Mouse (Mus musculus) forebrain, embryonic 11.5 days (tissue): ENCODE measurements around the gene Olfr504. TPM values are rescaled to one million over a fixed set of nuclear protein-coding genes. Genes with fewer than 3 reads are reported as not detected.

ENCODE experiments used
- polyA plus RNA-seq: library from polyadenylated mRNA; unstranded; fragments of >200 nt; fragmentation: Nextera tagmentation; extraction: Ambion mirVana; gene quantifications from 2 replicates; pipeline ENCODE4 v1.2.1, GENCODE M21; 2014

Gene Olfr504
- polyA plus RNA-seq, 1 experiment from 2014 or later: not detected

Other genes with a start within 250 kb of the Olfr504 start
- not detected in 2 replicates for gene Olfr492, start 242.1 kb downstream of the Olfr504 start, polyA plus RNA-seq
- not detected in 2 replicates for gene Olfr493, start 218.8 kb downstream of the Olfr504 start, polyA plus RNA-seq
- gene Olfr494, start 200.5 kb downstream of the Olfr504 start, polyA plus RNA-seq: not detected in 2 replicates
- gene Olfr495, start 172.6 kb downstream of the Olfr504 start, polyA plus RNA-seq: not detected in 2 replicates
- gene Olfr497, start 145.4 kb downstream of the Olfr504 start, polyA plus RNA-seq: not detected in 2 replicates
- not detected in 2 replicates for gene Olfr498, start 100.5 kb downstream of the Olfr504 start, polyA plus RNA-seq
- not detected in 2 replicates for gene Olfr502, start 40.7 kb downstream of the Olfr504 start, polyA plus RNA-seq
- gene Olfr503, start 21.3 kb downstream of the Olfr504 start, polyA plus RNA-seq: not detected in 2 replicates
- gene Olfr506, start 45.0 kb upstream of the Olfr504 start, polyA plus RNA-seq: 0.05 TPM in 1 of 2 replicates, not detected in the other
- not detected in 2 replicates for gene Olfr507, start 56.0 kb upstream of the Olfr504 start, polyA plus RNA-seq
- not detected in 2 replicates for gene Olfr508, start 64.2 kb upstream of the Olfr504 start, polyA plus RNA-seq
- not detected in 2 replicates for gene Olfr509, start 86.1 kb upstream of the Olfr504 start, polyA plus RNA-seq
- gene Olfr510, start 100.6 kb upstream of the Olfr504 start, polyA plus RNA-seq: not detected in 2 replicates
- gene Olfr512, start 147.5 kb upstream of the Olfr504 start, polyA plus RNA-seq: not detected in 2 replicates
- gene Olfr513, start 185.2 kb upstream of the Olfr504 start, polyA plus RNA-seq: not detected in 2 replicates